Mouse (Mus musculus) testis, adult 2 months (tissue): ENCODE data around the gene Pdzrn4. TPM values are rescaled to one million over a fixed set of nuclear protein-coding genes. Genes with fewer than 3 reads are reported as not detected.

ENCODE experiments used
- H3K27ac ChIP-seq: fragments of 200-500 bp; 2 replicates; pipeline ENCODE4 v1.5.1; 2012; ENCODE audit warnings: low read depth, low read length; ENCODE audit not compliant: control insufficient read depth, insufficient read depth
- H3K27me3 ChIP-seq: fragments of 200-500 bp; 2 replicates; pipeline ENCODE4 v1.6.1; 2012; ENCODE audit warnings: mild to moderate bottlenecking, low read length, moderate library complexity; ENCODE audit not compliant: control insufficient read depth, insufficient read depth
- H3K36me3 ChIP-seq: fragments of 200-500 bp; 2 replicates; pipeline ENCODE4 v1.6.1; 2012; ENCODE audit warnings: mild to moderate bottlenecking, low read length; ENCODE audit not compliant: control insufficient read depth, insufficient read depth
- H3K4me1 ChIP-seq: fragments of 200-500 bp; 2 replicates; pipeline ENCODE4 v1.6.1; 2012; ENCODE audit warnings: low read length; ENCODE audit not compliant: control insufficient read depth, insufficient read depth
- H3K4me3 ChIP-seq: fragments of 200-500 bp; 2 replicates; pipeline ENCODE4 v1.5.1; 2012; ENCODE audit warnings: low read depth, mild to moderate bottlenecking, low read length, moderate library complexity, mixed read lengths; ENCODE audit not compliant: control insufficient read depth
- CTCF ChIP-seq: fragments of 200-500 bp; IDR thresholded peaks from 2 replicates; pipeline ENCODE4 v1.5.1; 2012; ENCODE audit warnings: low read depth, mild to moderate bottlenecking, inconsistent platforms, low read length, moderate library complexity; ENCODE audit not compliant: control insufficient read depth, insufficient read depth, insufficient replicate concordance
- POLR2A ChIP-seq: fragments of 200-500 bp; IDR thresholded peaks from 2 replicates; pipeline ENCODE4 v1.6.1; 2012; ENCODE audit warnings: low read depth, mild to moderate bottlenecking, inconsistent platforms, low read length, moderate library complexity; ENCODE audit not compliant: control insufficient read depth
- polyA plus RNA-seq: library from polyadenylated mRNA; depleted of rRNA; stranded (reverse); fragments of >200 nt; gene quantifications from 2 replicates; pipeline ENCODE4 v1.2.3, GENCODE M21; 2012

Gene Pdzrn4
- polyA plus RNA-seq, 1 experiment, result 6.3 TPM

DNA sequence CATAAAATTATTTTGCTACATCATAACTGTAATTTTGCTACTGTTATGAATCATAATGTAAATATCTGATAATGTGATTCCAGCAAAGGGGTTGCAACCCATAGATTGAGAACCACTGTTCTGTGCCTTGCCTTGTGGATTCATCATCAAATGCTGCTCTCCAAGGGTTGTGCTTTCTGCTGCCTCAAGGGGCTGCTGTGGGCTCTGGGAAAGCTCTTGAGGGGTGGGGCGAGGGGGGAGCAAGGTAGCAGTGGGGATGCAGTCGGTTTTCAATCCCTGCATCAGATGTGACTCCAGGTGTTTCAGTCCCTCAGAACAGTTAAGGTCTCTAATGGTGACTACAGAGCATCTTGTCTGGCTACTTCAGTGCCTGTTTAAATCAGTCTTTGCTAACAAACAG is 2.1 kb downstream of the Pdzrn4 start:
- Histone ChIP-seq H3K27me3 (no peaks in the 10 kb centered on the region), H3K36me3 (no peaks in the 10 kb centered on the region), H3K4me1 (peaks cover 6% of the 10 kb centered on the region), H3K4me3 (no peak overlapping the region), H3K27ac (no peak overlapping the region)
- TF ChIP-seq CTCF, result no peak
- no peak for TF ChIP-seq POLR2A

DNA sequence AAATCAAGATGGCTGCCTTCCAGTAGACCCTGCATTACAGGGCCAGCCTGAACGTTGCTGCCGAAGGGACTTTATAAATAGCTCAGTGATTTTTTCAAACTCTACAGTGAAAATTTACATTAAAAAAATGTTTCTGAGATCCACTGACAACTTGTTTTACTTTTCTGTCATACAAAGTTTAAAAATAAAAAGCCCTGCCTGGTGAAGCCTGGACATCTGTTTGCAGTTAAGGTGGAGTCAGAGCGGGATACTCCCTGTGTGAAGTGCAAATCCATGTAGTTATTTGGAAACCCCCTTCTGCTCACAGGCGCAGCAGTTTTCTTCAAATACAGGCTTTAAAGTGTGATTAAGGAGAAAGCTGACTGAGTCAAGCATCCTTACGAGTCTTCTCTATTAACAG is 2.6 kb downstream of the Pdzrn4 start:
- H3K4me3 ChIP-seq, result no peak overlapping the region
- no peak overlapping the region for H3K27ac ChIP-seq
- no peaks in the 10 kb centered on the region for H3K36me3 ChIP-seq
- no peaks in the 10 kb centered on the region for H3K27me3 ChIP-seq
- TF ChIP-seq POLR2A, result no peak
- no peak for TF ChIP-seq CTCF
- peaks cover 6% of the 10 kb centered on the region for H3K4me1 ChIP-seq

DNA sequence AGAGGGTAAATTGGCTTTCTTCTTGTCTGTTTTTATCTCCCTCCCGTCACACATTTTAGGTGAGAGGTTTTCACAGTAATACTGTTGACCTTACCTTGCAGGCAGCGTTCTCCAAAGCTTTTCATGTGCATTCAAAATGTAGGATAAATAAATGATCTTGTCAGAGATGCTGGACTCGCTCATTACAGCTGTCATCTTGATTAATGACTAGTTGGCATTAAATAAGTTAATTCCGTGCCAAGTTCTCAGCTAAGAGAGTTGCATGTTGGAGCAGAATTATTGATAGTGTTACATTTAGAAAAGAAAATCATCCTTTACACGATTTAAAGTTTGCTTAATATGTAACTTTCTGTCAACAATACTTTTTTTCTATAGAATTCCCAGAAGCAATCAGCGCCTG is 4.9 kb downstream of the Pdzrn4 start:
- Histone ChIP-seq H3K4me1 (peaks cover 3% of the 10 kb centered on the region; the same call in 1 of the 2 replicates), H3K36me3 (no peaks in the 10 kb centered on the region), H3K27ac (no peak overlapping the region), H3K27me3 (no peaks in the 10 kb centered on the region), H3K4me3 (no peak overlapping the region)
- TF ChIP-seq CTCF (no peak), POLR2A (no peak)

DNA sequence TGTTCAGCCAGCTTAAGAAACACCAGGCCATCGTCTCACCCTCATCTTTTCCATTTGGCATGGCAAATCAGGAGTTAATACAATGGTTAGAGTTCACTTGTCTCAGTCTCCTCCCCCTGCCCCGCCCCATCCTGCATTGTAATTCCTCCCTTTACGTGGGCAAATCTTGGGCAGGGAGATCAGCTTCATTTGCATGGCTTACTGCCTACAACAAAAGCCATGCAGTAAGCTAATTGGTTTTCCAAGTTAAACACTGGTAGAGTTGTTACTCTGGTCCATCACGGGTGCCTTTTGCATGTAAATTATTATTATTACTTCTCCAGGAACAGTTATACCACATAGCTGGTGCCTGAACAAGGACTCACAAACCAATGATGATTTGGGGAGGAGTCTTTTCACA is 18.6 kb downstream of the Pdzrn4 start:
- Histone ChIP-seq H3K36me3 (no peaks in the 10 kb centered on the region), H3K27me3 (no peaks in the 10 kb centered on the region), H3K27ac (no peak overlapping the region), H3K4me1 (no peaks in the 10 kb centered on the region), H3K4me3 (no peak overlapping the region)
- TF ChIP-seq POLR2A (no peak), CTCF (no peak)

DNA sequence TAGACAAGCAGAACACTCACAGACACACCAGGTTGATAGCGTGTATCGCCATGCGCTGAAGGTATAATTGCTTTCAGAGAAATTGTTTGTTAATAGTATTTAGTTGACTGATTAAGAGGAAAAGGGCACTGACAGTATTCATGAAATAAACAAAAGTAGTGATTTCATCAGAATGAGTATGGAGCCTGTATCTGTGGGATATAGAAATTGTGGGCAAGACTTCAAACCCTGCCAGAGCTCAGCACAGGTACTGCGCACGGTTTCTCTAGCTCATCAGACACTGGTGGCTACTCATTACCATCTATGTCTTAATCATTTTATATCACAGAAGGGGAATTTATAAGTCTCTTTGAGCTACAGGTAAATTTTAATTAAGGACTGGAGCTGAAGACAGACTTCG is 19.5 kb downstream of the Pdzrn4 start:
- no peak overlapping the region for H3K4me3 ChIP-seq
- no peak for TF ChIP-seq CTCF
- no peak for TF ChIP-seq POLR2A
- H3K4me1 ChIP-seq, result no peaks in the 10 kb centered on the region

DNA sequence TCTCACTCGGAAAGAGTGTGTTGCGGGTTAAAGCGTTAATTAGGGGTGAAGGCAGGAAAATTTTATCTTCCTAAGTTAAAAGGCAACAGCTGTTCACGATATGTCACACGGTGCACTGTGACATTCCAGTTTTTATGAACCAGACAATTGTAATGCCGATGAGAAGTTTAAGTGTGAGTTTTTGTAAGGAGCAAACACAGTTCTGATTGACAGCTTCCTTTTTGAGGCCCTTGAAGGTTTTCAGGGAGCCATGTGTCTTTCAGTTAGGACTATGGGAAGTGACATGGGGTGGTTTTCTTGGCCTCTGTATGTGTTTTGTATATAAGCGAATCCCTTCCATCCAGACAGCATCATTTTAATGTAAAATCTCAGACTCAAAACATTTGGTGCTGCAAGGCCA is 20.0 kb downstream of the Pdzrn4 start:
- Histone ChIP-seq H3K27me3 (no peaks in the 10 kb centered on the region), H3K4me3 (no peak overlapping the region), H3K27ac (no peak overlapping the region), H3K4me1 (no peaks in the 10 kb centered on the region), H3K36me3 (no peaks in the 10 kb centered on the region)
- no peak for TF ChIP-seq POLR2A
- no peak for TF ChIP-seq CTCF

More for the DNA sequence above, 19.5 kb downstream of the Pdzrn4 start:
- H3K27ac ChIP-seq, result no peak overlapping the region
- no peaks in the 10 kb centered on the region for H3K36me3 ChIP-seq
- H3K27me3 ChIP-seq, result no peaks in the 10 kb centered on the region

DNA sequence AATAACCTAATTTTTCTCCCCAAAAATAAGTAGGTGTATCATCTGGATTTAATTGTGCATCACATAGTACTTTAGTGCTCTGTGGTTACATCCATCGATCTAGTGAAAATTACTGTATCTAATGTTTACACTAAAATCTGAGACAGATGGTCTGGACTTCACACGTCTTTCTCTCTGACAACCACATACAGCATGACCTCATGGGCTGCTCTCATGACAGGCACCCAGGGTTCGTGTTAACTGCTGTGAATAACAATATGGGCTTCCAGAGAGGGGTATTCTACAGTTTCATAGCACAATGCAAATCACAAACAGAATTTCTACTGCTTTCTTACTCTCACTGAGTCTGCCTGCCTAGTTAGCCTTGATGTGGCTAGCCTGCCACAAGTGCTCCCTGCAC is 20.4 kb downstream of the Pdzrn4 start:
- no peaks in the 10 kb centered on the region for H3K27me3 ChIP-seq
- H3K4me1 ChIP-seq, result no peaks in the 10 kb centered on the region
- TF ChIP-seq POLR2A (no peak), CTCF (no peak)
- H3K27ac ChIP-seq, result no peak overlapping the region
- no peaks in the 10 kb centered on the region for H3K36me3 ChIP-seq
- H3K4me3 ChIP-seq, result no peak overlapping the region

DNA sequence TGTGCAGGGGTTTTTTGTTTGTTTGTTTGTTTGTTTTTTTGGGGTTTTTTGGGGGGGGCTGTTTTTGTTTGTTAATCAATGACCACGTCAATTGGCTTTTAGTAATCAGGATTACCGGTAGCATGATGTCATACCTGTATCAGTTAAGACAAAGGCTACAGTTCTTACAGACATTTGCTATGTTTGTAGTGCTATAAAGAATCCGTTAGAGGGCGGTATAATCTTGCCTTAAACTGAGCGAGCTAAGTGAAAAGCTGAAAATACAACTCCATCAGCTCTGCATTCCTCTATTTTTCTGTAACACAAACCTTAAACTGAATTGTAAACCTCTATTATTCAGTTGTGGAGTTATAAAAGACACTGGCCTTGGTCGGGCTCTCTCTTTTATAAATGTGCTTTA is 37.9 kb downstream of the Pdzrn4 start:
- Histone ChIP-seq H3K4me3 (no peak overlapping the region), H3K4me1 (no peaks in the 10 kb centered on the region), H3K36me3 (no peaks in the 10 kb centered on the region), H3K27ac (no peak overlapping the region), H3K27me3 (no peaks in the 10 kb centered on the region)
- no peak for TF ChIP-seq CTCF
- TF ChIP-seq POLR2A, result no peak
